Mouse (Mus musculus): Measurements from ENCODE around the gene G6pc2.
A peak's percentile ranks its signal among the peaks of the same experiment; 100 is the strongest.

G6pc2 gene

GRCm38 (mm10) chr2:69210773-69211172 lies at the start of gene G6pc2:
Gene G6pc2, plus strand, starts transcription at chr2:69211073.
- no peak for DNase-seq

DNA sequence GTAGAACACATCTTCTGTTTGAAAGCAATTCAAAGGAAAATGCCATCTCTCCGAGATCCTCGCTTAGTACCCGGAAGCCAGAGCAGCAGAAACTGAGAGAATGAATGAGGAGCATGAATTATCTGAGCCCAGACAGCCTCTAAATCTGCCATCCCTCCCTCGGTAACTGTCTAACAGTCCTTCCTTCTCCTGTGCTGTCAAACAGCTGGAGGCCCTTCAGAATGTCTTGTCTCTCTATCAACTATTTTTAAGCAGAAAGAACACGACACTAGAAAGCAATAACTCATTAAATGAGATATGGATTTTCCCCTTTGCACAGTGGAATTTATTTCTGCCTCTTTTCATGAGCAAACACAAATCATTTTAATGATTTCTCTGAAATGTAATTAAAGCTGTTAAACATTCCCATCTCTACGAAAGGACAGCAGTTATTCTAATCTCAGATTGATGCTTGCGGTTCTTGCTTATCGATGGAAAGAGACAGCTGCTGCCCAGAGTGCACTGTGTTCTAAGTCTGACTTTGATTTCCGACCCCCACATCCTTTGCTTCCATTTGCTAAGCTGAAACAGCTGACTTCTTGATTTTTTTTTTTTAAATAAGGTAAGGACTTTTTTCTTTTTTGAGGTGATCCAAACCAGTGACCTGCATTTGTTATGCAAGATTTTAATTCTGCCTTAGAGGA lies 40.3 kb upstream of the G6pc2 start:
- no peak for DNase-seq

DNA sequence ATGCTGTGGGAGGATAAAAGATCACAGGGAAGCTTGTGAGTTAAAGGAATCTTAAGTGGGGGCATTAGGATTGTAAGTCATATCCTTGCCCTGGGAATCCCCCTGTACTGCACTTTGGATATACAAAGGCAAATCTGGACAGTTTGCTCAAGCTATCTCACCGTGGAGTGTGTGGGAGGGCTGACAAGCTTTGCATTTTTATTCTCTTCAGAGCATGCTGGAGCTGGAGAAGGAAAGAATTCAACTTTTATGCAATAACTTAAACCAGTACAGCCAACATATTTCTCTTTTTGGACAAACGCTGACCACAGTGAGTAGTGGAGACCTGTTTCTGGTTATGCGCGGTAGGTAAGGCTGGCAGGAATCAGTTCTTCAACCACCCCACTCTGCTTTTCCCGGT lies 35.6 kb upstream of the G6pc2 start:
- DNase-seq: no peak

- no peak for DNase-seq
These were observed 31.2 kb upstream of the G6pc2 start for GRCm38 (mm10) chr2:69179721-69180120.

GRCm38 (mm10) chr2:69187990-69188389 lies 22.9 kb upstream of the G6pc2 start:
- DNase-seq: no peak

GRCm38 (mm10) chr2:69188732-69189131 lies 22.1 kb upstream of the G6pc2 start:
- no peak for DNase-seq

GRCm38 (mm10) chr2:69189222-69189621 lies 21.7 kb upstream of the G6pc2 start:
- no peak for DNase-seq

DNA sequence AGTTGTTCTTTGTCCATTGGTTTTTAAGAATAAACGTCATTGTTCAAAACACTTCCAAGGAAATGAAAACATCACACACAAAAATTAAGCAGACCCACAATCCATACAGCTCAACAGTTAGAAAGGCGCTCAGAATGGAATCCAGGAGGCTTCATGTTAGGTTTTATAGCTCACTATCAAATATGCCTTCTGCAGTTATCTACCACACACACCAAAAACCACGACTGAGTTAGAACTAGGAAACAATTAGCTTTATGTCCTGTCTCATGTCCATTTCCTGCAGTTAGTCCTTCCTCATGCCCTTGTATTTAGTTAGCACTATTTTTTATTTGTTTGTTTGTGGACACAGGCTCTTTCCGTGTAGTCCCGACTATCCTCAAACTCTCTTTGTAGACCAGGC lies 19.8 kb upstream of the G6pc2 start:
- DNase-seq: no peak

DNA sequence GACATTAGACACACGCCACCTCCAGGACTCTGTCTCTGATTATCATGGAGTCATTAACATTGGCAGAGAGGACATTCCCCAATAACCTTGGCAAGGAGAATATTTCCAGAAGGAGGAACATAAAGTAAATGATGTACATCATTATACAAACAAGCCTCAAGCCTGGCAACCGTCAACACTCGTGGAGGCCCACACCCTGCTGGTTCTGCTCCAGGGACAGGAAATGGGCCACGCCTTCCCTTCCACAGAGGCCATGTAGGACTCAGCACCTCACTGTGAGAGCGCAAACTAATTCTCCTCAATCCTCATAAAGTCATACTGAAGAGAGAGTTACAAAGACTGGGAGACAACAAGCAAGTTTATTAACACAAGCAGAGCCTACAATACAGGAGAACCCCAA lies 17.3 kb upstream of the G6pc2 start:
- no peak for DNase-seq

- peak; percentile 35 for DNase-seq
These were observed 5.7 kb upstream of the G6pc2 start for GRCm38 (mm10) chr2:69205185-69205584.

DNA sequence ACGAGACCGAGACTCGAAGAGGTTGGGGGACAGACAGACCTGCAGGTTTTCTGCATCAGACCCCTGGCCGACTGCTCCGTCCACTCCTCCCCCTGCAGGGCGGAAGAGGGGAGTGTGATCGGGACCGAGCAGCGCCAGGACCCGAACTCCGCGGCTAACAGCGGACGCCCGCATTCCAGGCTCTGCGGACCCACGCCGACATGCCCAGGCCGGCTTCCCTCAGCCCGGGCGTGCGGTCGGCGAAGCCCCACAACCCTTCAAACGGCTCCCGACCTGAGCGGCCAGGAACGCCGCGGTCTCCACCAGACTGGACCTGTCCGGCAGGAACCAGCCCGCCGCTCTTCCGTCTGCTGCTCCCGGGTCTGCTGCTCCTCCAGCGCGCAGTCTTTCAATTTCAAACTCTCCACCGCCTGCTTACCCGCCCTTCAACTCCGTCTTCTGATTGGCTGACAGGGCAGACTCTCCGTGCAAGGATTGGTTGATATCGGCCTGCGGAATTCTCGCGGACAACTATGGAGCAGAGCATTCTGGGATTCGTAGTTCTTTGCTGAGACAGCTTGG lies 5.0 kb upstream of the G6pc2 start, which contains the start of gene Spc25:
Gene Spc25, minus strand, starts transcription at position 404 of the 561 bp plus-strand sequence.
- peak; percentile 88 for DNase-seq

GRCm38 (mm10) chr2:69206523-69206922 lies 4.3 kb upstream of the G6pc2 start:
- no peak for DNase-seq

- DNase-seq: no peak
These were observed 1.2 kb upstream of the G6pc2 start for GRCm38 (mm10) chr2:69209684-69210083.

DNA sequence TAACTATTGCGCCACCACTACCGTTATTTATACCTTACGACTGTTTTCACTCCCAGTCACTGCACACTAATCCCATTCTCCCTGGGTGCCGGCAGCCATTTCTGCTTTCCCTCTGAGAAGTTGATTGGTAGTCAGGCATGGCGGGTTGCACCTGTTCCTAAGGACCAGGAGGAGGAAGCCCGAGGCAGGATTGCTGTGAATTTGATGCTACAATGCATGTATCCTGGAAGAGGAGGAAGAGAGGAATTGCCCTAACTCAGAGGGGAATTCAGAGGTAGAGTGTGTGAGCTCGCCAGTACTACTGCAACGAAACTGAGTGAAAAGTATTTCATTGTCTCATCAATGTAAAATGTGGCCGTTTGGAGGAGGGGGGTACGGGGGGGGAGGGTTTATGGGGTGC lies 1.8 kb downstream of the G6pc2 start:
- DNase-seq: no peak

DNA sequence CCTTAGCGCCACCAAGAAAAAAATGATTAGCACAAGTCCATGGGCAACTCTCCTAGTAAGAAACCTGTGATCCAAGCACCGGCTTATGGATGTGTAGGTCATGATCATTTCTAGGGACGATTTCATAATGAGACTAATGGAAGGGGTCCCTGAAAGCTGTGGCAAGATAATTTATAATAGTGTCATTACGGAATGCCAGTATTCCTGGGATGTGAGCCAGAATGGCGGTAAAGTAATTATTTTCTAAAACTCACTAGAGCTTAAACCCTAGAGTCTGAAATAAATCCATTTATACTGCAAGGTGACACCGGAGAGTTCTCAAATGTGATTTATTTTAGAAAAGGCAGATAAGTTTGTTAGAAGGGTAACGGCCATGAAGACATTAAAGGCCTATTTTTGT lies 4.4 kb downstream of the G6pc2 start:
- no peak for DNase-seq

- DNase-seq: no peak
These were observed 11.1 kb downstream of the G6pc2 start for GRCm38 (mm10) chr2:69221868-69222416.

DNA sequence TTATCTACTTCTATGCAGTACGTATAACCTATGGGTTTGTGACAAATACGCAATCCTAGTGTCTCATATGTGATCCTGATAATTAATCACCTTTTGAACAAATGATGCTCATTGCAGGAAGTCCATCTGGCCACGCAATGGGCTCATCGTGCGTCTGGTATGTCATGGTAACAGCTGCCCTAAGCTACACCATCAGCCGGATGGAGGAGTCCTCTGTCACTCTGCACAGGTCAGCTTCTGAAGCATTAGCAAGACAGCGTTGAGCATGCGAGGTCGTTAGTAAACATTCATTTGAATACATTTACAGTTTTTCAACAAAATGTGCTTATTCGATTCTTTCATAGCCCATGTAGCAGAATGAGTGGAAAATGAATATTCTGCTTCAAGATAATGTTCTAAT lies 11.9 kb downstream of the G6pc2 start:
- DNase-seq: no peak

- no peak for DNase-seq
These were observed 13.9 kb downstream of the G6pc2 start for GRCm38 (mm10) chr2:69224724-69225123.

- no peak for DNase-seq
These were observed 16.0 kb downstream of the G6pc2 start for GRCm38 (mm10) chr2:69226876-69227275.

GRCm38 (mm10) chr2:69228635-69229034 lies 17.8 kb downstream of the G6pc2 start:
- no peak for DNase-seq

DNA sequence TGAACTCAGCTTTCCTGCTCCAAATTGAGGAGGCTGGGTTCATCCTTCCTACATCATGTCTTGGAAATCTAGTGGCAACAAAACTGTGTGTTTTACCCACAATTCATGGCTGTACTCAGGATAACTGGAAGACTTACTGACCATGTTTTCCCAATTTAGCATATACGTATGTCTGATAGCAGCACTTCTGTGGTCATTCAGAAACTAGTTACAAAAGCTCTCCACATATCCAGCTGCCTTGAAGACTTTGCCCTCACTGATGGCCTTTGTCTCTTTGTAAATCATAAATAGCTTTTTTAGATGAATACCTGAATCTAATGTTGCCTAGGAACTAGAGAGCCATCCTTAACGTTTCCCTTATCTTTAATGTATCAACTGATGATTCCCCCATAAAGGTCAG lies 19.3 kb downstream of the G6pc2 start:
- no peak for DNase-seq

DNA sequence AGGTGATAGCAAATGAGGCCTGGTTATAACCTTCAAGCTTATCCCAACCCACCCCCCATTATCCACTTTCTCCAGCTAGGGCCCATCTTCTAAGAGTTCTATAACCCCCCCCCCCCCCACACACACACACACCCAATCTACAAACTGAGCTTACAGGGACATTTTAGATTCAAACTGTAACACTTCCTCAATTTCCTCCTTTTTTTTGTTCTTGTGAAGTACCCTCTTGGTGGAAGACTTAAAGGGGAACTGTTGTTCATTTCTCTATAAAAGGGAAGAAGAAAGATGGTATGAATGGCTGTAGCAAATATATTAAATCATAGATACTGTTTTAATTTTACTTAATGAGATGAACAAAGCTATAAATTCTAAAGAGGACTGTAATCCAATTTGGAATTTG lies 21.2 kb downstream of the G6pc2 start:
- DNase-seq: no peak

- DNase-seq: no peak
These were observed 24.3 kb downstream of the G6pc2 start for GRCm38 (mm10) chr2:69234976-69235678.

DNA sequence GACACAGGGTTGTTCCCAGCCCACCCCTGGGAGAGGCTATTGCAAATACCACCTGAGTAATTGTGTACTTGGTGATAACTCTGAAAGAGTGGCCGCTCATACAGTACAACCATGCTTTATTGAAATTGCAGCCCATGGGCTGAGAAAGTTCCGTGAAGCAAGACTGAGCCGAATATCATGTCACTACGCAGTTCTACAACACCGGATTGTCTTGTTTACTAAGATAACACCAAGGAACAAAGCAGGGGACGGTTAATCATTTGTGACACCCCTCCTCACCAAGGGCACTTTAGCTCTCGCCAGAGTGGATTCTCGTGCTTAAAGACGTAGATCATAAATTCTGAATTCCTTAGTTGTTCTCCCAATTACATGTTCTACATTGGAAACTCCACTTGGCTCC lies 28.4 kb downstream of the G6pc2 start:
- DNase-seq: no peak

Measured in kidney, adult 18-20 months (tissue).